Mouse (Mus musculus): ENCODE measurements around the gene Ror1. TPM values are rescaled to one million over a fixed set of nuclear protein-coding genes. Genes with fewer than 3 reads are reported as not detected.

Ror1 gene
- polyA plus RNA-seq, 1 experiment: 10.8 TPM

- peaks cover 6% of the 10 kb centered on the region; the same call in 1 of the 2 replicates for H3K4me1 ChIP-seq (ENCODE audit: control insufficient read depth, insufficient read depth, low read length)
- H3K4me3 ChIP-seq (ENCODE audit: insufficient read depth, low read length): no peak overlapping the region
- TF ChIP-seq POLR2A (IDR thresholded peaks at IDR 0.05; ENCODE audit: low read depth, low read length) (no peak), CTCF (IDR thresholded peaks at IDR 0.05; ENCODE audit: borderline replicate concordance, insufficient read depth, low read length) (no peak)
- H3K27ac ChIP-seq (ENCODE audit: insufficient read depth, low read length): no peak overlapping the region
Observed at GRCm38 (mm10) chr4:100216587-100216986, 121.0 kb downstream of the Ror1 start.

GRCm38 (mm10) chr4:100219026-100219425 is 123.4 kb downstream of the Ror1 start:
- Histone ChIP-seq H3K4me1 (ENCODE audit: control insufficient read depth, insufficient read depth, low read length) (peaks cover 9% of the 10 kb centered on the region), H3K4me3 (ENCODE audit: insufficient read depth, low read length) (no peak overlapping the region), H3K27ac (ENCODE audit: insufficient read depth, low read length) (no peak overlapping the region)
- no peak for TF ChIP-seq CTCF (IDR thresholded peaks at IDR 0.05; ENCODE audit: borderline replicate concordance, insufficient read depth, low read length)
- no peak for TF ChIP-seq POLR2A (IDR thresholded peaks at IDR 0.05; ENCODE audit: low read depth, low read length)

GRCm38 (mm10) chr4:100219599-100219998 is 124.0 kb downstream of the Ror1 start:
- TF ChIP-seq POLR2A (IDR thresholded peaks at IDR 0.05; ENCODE audit: low read depth, low read length): no peak
- no peak for TF ChIP-seq CTCF (IDR thresholded peaks at IDR 0.05; ENCODE audit: borderline replicate concordance, insufficient read depth, low read length)
- peaks cover 9% of the 10 kb centered on the region for H3K4me1 ChIP-seq (ENCODE audit: control insufficient read depth, insufficient read depth, low read length)
- H3K27ac ChIP-seq (ENCODE audit: insufficient read depth, low read length): no peak overlapping the region

GRCm38 (mm10) chr4:100221978-100222737 is 126.6 kb downstream of the Ror1 start:
- Histone ChIP-seq H3K4me1 (ENCODE audit: control insufficient read depth, insufficient read depth, low read length) (peaks cover 7% of the 10 kb centered on the region), H3K27ac (ENCODE audit: insufficient read depth, low read length) (no peak overlapping the region), H3K4me3 (ENCODE audit: insufficient read depth, low read length) (no peak overlapping the region)
- no peak for TF ChIP-seq CTCF (IDR thresholded peaks at IDR 0.05; ENCODE audit: borderline replicate concordance, insufficient read depth, low read length)
- no peak for TF ChIP-seq POLR2A (IDR thresholded peaks at IDR 0.05; ENCODE audit: low read depth, low read length)

More at GRCm38 (mm10) chr4:100219599-100219998, 124.0 kb downstream of the Ror1 start:
- H3K4me3 ChIP-seq (ENCODE audit: insufficient read depth, low read length): no peak overlapping the region

GRCm38 (mm10) chr4:100223532-100223931 is 127.9 kb downstream of the Ror1 start:
- no peak overlapping the region for H3K4me3 ChIP-seq (ENCODE audit: insufficient read depth, low read length)
- peaks cover 7% of the 10 kb centered on the region for H3K4me1 ChIP-seq (ENCODE audit: control insufficient read depth, insufficient read depth, low read length)
- TF ChIP-seq CTCF (IDR thresholded peaks at IDR 0.05; ENCODE audit: borderline replicate concordance, insufficient read depth, low read length) (no peak), POLR2A (IDR thresholded peaks at IDR 0.05; ENCODE audit: low read depth, low read length) (no peak)
- H3K27ac ChIP-seq (ENCODE audit: insufficient read depth, low read length): no peak overlapping the region

- Histone ChIP-seq H3K4me1 (ENCODE audit: control insufficient read depth, insufficient read depth, low read length) (peaks cover 7% of the 10 kb centered on the region), H3K4me3 (ENCODE audit: insufficient read depth, low read length) (no peak overlapping the region), H3K27ac (ENCODE audit: insufficient read depth, low read length) (no peak overlapping the region)
- TF ChIP-seq POLR2A (IDR thresholded peaks at IDR 0.05; ENCODE audit: low read depth, low read length) (no peak), CTCF (IDR thresholded peaks at IDR 0.05; ENCODE audit: borderline replicate concordance, insufficient read depth, low read length) (no peak)
Observed at GRCm38 (mm10) chr4:100223965-100224364, 128.4 kb downstream of the Ror1 start.

- Histone ChIP-seq H3K27ac (ENCODE audit: insufficient read depth, low read length) (no peak overlapping the region), H3K4me1 (ENCODE audit: control insufficient read depth, insufficient read depth, low read length) (peaks cover 7% of the 10 kb centered on the region)
Observed at GRCm38 (mm10) chr4:100226619-100227018, 131.0 kb downstream of the Ror1 start.

GRCm38 (mm10) chr4:100228106-100228505 is 132.5 kb downstream of the Ror1 start:
- H3K27ac ChIP-seq (ENCODE audit: insufficient read depth, low read length): no peak overlapping the region
- peaks cover 5% of the 10 kb centered on the region for H3K4me1 ChIP-seq (ENCODE audit: control insufficient read depth, insufficient read depth, low read length)
- no peak for TF ChIP-seq CTCF (IDR thresholded peaks at IDR 0.05; ENCODE audit: borderline replicate concordance, insufficient read depth, low read length)
- no peak for TF ChIP-seq POLR2A (IDR thresholded peaks at IDR 0.05; ENCODE audit: low read depth, low read length)
- no peak overlapping the region for H3K4me3 ChIP-seq (ENCODE audit: insufficient read depth, low read length)

More at GRCm38 (mm10) chr4:100226619-100227018, 131.0 kb downstream of the Ror1 start:
- no peak for TF ChIP-seq CTCF (IDR thresholded peaks at IDR 0.05; ENCODE audit: borderline replicate concordance, insufficient read depth, low read length)
- no peak for TF ChIP-seq POLR2A (IDR thresholded peaks at IDR 0.05; ENCODE audit: low read depth, low read length)
- H3K4me3 ChIP-seq (ENCODE audit: insufficient read depth, low read length): no peak overlapping the region

- no peak for TF ChIP-seq POLR2A (IDR thresholded peaks at IDR 0.05; ENCODE audit: low read depth, low read length)
- no peak for TF ChIP-seq CTCF (IDR thresholded peaks at IDR 0.05; ENCODE audit: borderline replicate concordance, insufficient read depth, low read length)
- H3K4me3 ChIP-seq (ENCODE audit: insufficient read depth, low read length): no peak overlapping the region
- H3K4me1 ChIP-seq (ENCODE audit: control insufficient read depth, insufficient read depth, low read length): peaks cover 4% of the 10 kb centered on the region; the same call in 1 of the 2 replicates
- H3K27ac ChIP-seq (ENCODE audit: insufficient read depth, low read length): no peak overlapping the region
Observed at GRCm38 (mm10) chr4:100230245-100230644, 134.7 kb downstream of the Ror1 start.

GRCm38 (mm10) chr4:100230963-100231362 is 135.4 kb downstream of the Ror1 start:
- H3K4me1 ChIP-seq (ENCODE audit: control insufficient read depth, insufficient read depth, low read length): peaks cover 4% of the 10 kb centered on the region; the same call in 1 of the 2 replicates

More at GRCm38 (mm10) chr4:100230963-100231362, 135.4 kb downstream of the Ror1 start:
- TF ChIP-seq POLR2A (IDR thresholded peaks at IDR 0.05; ENCODE audit: low read depth, low read length) (no peak), CTCF (IDR thresholded peaks at IDR 0.05; ENCODE audit: borderline replicate concordance, insufficient read depth, low read length) (no peak)
- Histone ChIP-seq H3K4me3 (ENCODE audit: insufficient read depth, low read length) (no peak overlapping the region), H3K27ac (ENCODE audit: insufficient read depth, low read length) (no peak overlapping the region)

All from embryonic fibroblast, embryonic 13.5 days (primary cell).